Mouse (Mus musculus) c-Kit-positive CD71-positive TER-119-positive erythroid progenitor cells, embryonic 14.5 days (primary cell): ENCODE results near the gene Dnajc28.
A peak's percentile ranks its signal among the peaks of the same experiment; 100 is the strongest.

ENCODE experiments used
- DNase-seq: peaks from one replicate; pipeline ENCODE4 v3.0.0-alpha.2; 2013; ENCODE audit warnings: low spot score

Gene Dnajc28

GRCm38 (mm10) chr16:91587730-91588453 is 30.9 kb downstream of the Dnajc28 start:
- DNase-seq: no peak

GRCm38 (mm10) chr16:91586244-91586643 is 32.6 kb downstream of the Dnajc28 start:
- no peak for DNase-seq

- no peak for DNase-seq
These were observed 33.2 kb downstream of the Dnajc28 start for GRCm38 (mm10) chr16:91585617-91586016.

- DNase-seq: peak; percentile 62
These were observed 36.5 kb downstream of the Dnajc28 start for GRCm38 (mm10) chr16:91582307-91582706.

- DNase-seq: no peak
These were observed 39.7 kb downstream of the Dnajc28 start for GRCm38 (mm10) chr16:91578980-91579720.

- no peak for DNase-seq
These were observed 43.7 kb downstream of the Dnajc28 start for GRCm38 (mm10) chr16:91575151-91575550.

- no peak for DNase-seq
These were observed 47.7 kb downstream of the Dnajc28 start for GRCm38 (mm10) chr16:91571105-91571504.

- DNase-seq: no peak
These were observed 49.9 kb downstream of the Dnajc28 start for GRCm38 (mm10) chr16:91568960-91569359.

GRCm38 (mm10) chr16:91566002-91566401 is 52.8 kb downstream of the Dnajc28 start:
- no peak for DNase-seq

GRCm38 (mm10) chr16:91565292-91565951 is 53.4 kb downstream of the Dnajc28 start:
- DNase-seq: no peak

GRCm38 (mm10) chr16:91564580-91565291 is 54.1 kb downstream of the Dnajc28 start:
- DNase-seq: peak; percentile 49
